Mouse (Mus musculus): Measurements from ENCODE around the gene Tmem80.

Tmem80 gene

DNA sequence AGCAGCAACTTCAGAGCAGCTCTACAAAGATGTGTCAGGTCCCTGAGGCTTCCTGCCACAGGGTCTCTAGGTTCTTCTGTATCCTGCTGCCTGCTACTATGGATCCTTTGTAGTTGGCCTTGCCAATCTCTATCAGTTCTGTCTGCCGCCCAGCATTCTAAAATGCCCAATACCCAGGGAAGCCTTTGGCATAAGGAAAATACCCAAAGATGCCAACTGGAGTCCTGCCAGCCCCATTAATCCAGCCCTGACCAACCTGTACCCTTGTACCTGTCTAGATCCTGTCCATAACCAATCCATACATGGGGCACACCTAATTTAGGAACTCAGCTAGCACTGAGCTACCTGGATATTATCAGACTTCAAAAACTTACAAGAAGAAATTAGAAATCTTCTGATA is 2.9 kb upstream of the Tmem80 start:
- no peak for DNase-seq (ENCODE audit: low spot score in 2 of 2)

DNA sequence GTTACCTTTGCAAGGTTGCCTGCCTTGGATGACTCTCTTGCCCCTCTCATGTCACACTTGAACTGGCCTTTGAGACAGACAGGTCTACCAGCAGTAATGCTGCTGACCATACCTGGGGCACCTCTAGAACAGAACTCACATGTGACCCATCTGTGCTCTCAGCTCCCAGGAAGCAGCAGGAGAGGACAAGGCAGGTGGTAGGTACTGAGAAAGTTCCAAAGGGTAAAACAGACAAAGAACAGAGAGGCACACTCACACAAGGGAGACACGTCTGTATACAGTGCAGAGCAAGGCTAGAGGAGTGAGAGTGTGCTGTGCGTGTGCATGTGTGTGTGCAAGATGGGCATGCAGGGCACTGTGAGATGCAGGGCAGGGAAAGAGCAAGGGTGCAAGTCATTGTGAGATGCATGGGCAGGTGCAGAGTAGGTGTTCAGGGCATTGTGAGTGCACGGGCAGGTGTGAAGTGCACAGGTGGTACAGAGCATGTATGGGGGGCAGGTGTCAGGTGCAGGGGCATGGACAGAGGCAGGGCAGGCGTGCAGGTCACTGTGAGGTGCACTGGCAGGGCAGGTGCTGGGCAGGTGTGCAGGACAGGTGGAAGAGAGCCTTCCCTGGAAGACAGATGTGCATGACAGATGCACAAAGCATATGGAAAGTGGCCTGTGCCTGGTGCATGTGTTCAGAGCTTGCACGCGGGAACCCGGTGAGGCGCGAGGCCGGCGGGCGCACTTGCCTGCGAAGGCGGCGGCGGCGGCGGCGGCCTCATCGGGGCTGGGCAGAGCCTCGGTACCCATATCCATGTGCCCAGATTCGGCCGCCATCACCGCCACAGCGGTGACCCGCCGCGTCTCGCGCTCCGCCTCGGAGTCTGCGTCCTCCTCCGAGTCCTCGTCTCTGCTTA is 743 bp upstream of the Tmem80 start:
- DNase-seq (ENCODE audit: low spot score in 2 of 2), result peak in 1 of 2 experiments; percentile 20

DNA sequence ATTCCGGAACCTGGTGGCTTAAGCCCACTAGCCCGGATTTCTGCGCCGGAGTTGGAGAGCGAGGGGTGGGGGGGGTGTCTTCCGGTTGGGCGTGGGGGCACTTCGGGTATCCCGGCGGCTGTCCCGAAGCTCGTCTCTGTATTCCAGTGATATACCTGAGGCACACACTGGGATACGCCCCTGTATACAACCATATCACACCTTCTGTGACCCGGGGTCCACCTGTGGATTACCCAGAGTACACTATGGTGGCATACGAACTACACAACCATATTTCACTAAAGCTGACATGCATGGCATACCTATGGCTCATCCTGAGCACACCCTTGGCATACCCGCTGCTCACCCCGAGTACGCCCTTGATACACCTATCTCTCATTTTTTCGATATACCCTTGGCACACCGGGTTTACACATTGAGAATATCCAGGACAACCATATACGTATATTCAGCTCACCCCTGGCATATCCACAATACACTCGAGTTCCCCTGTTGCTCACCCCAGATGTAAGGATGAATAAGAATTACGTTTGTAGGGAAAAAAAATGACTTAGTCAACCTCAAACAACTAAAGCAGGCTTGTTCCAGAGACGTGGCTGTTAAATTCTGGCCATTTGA is 943 bp downstream of the Tmem80 start:
- no peak for DNase-seq (ENCODE audit: low spot score in 2 of 2)

DNA sequence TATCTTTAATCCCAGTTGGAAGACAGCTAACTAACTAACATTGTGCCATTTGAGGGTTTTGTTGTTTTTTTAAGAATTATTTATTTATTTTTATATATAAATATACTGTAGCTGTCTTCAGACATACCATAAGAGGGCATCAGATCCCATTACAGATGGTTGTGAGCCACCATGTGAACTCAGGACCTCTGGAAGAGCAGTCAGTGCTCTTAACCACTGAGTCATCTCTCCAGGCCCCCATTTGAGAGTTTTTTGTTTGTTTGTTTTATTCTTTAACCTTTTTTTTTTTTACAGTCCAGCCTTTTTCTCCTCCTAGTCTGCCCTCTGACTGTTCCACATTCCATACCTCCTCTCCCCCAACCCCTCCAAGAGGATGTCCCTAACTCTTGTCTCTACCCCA is 3.2 kb downstream of the Tmem80 start:
- DNase-seq (ENCODE audit: low spot score in 2 of 2), result no peak

DNA sequence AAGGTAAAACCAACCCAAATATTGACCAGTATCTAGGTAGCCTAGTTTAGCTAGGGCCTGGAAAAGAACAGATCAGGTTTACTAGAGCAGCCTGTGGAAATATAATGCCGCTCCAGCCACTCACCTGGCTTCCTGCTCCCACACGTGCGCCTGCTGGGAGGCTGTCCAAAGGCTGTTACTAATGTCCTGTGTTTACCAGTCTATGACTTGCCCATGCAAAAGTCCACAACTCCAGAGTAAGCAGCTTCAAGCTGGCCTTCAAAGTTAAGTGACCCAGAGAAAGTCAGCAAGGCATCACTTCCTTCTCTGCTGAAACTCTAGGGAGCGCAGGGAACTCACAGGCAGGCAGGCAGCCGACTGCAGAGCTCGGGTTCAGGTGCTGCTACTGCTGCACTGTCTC is 4.5 kb downstream of the Tmem80 start:
- no peak for DNase-seq (ENCODE audit: low spot score in 2 of 2)

DNA sequence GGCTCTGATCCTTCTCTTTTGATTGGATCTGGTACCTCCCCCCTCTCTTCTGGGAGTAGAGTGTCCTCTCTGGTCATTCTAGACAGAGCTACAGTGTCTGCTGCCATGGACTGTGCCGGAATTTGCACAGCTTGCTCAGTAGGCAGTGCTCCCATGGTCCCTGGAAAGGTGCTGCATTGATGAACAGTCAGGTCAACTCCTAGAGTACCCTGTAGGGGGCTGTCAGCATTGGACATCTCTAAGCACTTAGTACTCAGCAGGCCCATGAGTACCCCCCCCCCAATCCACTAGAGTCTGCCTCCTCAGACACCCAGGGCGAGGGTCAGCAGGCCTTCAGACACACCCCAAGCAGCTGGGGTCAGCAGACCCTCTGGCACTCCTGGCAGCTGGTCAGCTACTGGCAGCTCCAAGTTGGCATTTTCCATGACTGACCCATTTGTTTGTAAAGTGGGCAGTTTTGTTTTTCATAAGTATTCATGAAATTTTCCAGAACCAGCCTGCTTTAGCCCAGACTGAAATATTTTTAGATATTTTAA is 7.6 kb downstream of the Tmem80 start:
- no peak for DNase-seq (ENCODE audit: low spot score in 2 of 2)

DNA sequence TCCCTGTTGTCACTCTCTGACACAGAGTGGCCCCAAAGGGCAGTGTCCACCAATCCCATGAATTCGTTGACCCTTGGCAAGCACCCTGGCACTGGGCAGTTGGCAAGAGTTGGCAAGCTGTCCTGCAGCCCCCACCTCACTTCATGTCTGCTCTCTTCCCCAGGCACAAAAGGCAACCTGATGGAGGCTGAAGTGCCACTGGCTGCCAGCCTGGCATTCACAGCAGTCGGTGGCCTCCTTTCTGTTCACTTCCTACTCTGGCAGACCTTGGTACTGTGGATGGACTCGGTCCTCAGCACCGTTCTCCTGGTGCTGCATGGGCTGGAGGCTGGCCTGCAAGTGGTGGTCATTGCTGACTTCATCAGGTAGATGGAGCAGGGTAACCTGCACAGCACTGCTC is 8.1 kb downstream of the Tmem80 start:
- no peak for DNase-seq (ENCODE audit: low spot score in 2 of 2)

DNA sequence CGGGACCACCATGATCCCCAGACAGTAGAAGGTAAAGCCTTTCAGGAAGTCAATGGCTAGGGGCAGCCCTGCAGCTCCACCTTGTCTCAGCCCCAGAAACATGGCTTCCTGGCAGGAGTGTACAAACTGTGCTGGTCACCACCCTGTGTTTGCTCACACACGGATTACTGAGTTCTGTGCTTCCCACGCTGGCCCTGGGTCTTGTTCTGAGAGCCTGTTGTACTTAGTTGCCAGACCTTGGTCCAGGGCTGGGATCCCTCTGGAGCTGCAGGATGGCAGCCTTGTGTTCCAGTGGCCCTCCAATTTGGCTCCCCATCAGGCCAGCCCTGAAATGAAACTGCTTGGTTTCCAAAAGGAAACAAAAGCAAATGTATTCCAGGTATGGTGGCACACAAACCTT is 8.8 kb downstream of the Tmem80 start:
- no peak for DNase-seq (ENCODE audit: low spot score in 2 of 2)

DNA sequence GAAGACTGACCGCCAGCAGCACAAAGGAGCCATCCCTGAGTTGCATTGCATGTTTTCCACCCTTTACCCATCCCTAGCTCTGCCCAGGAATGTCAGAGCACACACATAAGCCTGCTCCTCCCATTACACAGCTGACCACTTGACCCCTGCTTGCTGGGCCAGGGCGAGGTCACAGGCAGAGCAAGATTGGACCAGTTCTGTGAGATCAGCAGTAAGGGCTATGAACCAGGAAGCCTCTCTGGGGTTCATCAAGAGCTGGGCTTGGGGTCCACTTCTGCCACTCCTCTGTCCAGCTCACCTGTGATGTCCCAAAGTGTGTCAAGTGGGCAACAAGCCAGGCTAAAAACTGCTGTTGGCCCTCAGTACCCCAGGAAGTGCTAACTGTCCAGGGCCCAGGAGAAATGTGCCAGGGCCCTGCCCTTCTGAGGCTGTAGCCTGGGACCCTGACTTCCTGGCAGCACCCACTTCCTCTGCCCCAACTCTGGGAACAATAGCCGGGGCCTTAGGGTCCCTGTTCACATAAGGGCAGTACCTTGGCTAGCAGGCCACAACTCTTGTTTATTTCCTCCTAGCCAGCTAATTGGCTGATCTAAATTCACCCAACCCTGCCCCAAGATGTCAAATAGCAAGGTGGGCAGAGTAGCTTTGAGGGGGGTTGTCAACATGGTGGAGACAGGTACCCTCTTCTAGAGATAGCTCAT is 10.3 kb downstream of the Tmem80 start:
- DNase-seq (ENCODE audit: low spot score in 2 of 2), result no peak

DNA sequence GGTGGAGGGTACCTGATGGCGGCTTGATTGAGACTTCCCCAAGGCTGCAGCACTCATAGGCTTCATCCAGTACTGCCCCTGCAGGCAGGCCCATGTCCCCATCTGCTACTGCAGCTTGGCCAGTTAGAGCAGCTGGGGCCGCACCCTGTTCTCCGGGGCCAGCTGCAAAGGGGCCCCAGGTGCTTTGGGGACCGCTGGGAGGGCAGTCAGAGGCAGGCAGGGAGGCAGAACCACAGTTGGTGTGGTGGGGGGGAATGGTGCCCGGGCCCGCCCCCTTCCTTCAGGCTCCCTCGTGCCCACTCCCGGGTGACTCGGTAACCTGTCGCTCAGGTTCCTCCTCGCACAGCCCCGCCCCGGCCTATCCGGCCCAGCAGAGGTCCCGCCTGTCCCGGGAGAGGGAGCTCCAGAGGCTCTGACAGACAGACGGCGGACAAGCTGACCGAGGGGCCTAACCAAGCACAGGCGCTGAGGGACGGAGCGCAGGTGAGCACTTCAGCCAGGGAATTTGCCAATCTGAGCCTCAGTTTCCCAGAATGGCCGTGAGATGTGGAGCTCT is 11.1 kb downstream of the Tmem80 start, which contains the start of gene Eps8l2:
TSS of gene Eps8l2 (plus strand) at position 305 of the 556 bp plus-strand sequence.
- no peak for DNase-seq (ENCODE audit: low spot score in 2 of 2)

DNA sequence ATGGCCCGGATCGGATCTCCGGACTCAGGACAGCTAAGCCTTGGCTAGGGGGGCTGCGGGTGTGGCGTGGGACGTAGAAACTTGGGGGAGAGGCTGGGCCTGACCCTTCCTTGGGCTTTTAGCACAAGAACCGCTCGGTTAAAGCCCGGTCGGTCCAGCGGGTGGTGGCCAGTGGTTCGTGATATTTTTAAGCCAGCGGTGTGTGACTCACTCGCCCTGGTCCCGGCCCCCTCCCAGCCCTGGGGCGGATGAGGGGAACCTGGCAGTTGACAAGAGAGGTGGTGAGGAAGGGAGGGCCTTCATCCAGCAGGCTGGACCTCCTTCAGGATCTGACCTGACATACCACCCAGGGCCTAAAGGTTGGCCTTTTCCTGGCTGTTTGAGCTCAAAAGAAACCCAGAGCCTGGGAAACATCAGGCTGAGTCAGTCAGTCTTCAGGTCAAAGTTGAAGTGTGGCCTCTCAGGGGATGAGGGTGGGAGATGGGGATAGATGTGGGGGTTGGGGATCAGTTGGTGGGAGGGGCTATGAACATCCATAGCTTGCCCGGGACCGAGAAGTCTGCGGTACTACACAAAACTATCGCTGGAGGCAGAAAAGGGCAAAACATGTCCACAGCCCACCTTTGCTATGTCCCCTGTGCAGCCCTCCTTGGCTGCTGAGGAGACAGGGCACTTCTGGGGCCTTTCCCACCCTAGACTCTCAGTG is 11.8 kb downstream of the Tmem80 start:
- DNase-seq (ENCODE audit: low spot score in 2 of 2), result no peak

DNA sequence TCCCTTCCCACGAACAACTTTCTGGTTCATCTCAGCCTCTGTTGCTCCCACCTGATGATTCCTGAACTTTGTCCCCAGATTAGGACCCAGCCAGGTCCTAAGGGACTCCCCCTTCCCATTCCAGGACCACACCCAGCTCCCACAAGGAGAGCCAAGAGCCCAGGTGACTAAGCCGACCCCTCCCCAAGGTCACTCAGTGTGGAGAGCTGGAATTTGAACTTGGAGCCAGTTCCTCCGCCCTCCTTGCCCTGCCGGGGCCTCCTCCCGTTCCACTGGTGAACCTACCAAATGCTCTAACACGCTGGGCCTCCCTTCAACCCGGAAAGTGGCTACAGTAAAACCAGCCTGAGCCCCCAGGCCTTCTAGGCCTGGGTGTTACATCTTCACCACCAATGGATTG is 12.5 kb downstream of the Tmem80 start:
- no peak for DNase-seq (ENCODE audit: low spot score in 2 of 2)

DNA sequence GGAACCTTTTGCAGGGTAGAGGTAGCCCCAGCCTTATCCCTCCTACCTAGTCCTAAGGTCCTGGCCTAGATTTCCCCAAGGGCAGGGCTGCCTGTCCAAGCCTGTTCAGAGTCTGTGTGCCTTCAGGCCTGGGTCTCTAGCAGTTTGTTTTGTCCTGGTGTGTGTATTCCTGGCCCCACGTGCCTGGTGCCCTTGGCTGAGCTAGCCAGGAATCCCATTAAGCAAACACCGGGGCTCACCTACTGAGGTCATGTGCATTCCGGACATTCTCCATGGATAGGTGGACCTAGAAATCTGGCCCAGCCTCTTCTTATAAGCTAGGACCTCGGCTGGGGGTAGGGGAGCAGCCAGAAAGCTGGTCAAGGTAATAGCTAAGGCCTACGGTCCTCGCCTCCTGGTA is 12.9 kb downstream of the Tmem80 start:
- no peak for DNase-seq (ENCODE audit: low spot score in 2 of 2)

DNA sequence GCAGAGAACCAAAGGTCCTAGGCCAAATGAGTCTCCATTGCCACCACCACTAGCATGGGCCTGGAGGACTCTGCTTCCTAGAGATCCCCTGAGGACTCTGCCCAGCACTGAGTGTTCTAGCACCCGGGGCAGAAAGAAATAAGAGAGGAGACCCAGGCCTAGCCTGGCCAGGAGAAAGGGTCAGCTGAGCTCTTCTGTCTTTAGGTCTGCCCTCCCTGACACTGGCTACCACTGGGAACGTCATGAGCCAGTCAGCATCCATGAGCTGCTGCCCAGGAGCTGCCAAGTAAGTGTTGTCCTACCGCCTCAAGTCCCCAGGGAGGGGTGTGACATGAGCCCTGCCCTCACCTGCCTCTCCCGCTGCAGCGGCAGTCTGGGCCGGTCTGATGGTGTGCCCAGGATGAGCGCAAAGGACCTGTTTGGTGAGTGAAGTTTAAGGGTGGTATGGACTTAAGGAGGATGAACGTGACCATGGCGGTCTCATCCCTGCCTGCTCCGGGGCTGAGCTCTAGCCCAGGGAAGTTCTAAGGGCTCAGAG is 14.2 kb downstream of the Tmem80 start:
- no peak for DNase-seq (ENCODE audit: low spot score in 2 of 2)

DNA sequence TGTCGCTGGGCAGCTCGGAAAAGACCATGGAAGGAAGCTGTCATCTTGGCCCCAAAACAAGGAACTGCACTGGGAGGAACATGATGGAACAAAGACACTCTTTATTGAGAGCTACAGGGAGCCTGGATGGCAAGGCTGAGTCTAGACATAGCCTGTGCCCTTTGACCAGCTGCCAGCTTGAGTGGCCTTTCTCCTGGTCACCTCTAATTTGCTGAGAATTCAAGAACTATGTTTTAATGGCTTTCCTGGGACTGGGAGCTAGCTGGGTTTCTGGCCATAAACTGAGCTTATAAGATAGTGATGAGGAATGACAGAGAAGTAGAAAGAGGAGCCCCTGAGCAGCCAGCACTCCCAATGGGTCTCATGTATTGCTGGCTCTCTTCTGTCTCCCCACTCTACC is 15.7 kb downstream of the Tmem80 start:
- no peak for DNase-seq (ENCODE audit: low spot score in 2 of 2)

DNA sequence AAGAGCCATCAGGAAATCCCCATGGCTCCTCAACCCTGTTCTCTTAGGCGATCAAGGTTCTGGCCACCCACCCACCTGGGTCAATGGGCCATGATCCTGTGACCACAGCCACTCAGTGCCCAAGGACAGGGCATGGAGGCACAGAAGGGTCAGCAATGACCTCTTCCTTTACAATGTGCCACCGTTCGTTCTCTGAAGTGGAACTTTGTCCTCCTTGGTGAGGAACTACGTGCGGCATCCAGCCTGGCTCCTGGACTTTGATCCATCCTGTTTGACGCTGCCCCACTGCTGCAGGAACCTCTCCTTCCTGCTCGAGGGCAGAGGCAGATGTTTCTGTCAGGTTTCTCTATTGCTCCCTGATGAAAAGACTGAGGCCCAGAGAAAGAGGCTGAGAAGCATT is 16.2 kb downstream of the Tmem80 start:
- DNase-seq (ENCODE audit: low spot score in 2 of 2), result no peak

DNA sequence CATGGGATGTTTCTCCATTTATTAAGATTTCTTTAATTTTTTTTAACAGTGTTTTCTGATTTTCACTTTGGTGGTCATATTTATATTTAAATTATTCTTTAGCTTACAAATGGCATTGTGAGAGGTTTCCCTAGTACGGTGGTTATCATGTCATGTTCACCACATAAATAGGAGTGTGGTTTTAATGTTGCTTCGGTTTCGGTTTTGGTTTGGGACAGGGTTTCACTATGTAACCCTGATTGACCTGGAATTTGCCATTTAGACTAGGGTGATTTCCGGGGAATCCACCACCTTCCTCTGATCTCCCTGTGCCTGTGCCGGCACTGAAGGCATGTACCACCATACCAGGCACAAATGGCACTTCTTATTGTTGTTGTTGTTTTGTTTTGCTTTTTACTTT is 17.2 kb downstream of the Tmem80 start:
- no peak for DNase-seq (ENCODE audit: low spot score in 2 of 2)

DNA sequence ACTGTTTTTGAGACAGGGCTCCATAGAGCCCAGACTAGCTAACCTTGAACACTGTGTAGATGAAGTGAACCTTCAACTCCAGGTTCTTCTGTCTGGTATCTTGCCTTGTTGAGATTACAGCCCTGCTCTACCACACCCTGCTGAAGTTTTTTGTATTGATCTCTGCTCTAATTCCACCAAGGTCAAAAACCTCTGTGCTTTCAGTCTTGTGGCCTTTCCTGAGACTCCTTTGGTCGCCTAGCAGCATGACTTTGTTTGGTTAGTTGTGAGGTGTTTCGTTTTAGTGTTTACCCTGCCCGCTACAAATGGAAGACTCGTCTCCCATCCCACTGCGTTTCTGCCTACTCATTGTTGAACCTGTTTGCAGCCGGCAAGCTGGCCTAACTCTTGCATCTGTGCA is 23.5 kb downstream of the Tmem80 start:
- DNase-seq (ENCODE audit: low spot score in 2 of 2), result no peak

DNA sequence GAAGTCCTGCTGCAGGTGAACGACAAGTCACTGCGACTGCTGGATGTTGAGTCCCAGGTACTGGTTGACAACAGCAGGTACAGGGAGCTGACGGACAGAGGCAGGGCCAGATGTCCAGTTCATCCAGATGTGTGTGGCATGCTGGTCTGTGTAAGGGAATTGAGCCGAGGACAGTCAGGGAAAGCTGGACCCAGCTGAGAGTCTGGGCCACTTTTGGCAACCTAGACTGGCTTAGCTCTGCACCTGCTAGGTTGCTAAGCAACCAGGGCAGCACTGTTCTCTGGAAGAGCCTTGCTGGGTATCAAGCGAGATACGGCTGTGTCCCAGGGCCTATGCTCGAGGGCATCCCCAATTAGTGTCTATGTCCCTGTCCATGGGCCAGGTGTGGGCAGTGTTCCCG is 27.5 kb downstream of the Tmem80 start:
- DNase-seq (ENCODE audit: low spot score in 2 of 2), result no peak

DNA sequence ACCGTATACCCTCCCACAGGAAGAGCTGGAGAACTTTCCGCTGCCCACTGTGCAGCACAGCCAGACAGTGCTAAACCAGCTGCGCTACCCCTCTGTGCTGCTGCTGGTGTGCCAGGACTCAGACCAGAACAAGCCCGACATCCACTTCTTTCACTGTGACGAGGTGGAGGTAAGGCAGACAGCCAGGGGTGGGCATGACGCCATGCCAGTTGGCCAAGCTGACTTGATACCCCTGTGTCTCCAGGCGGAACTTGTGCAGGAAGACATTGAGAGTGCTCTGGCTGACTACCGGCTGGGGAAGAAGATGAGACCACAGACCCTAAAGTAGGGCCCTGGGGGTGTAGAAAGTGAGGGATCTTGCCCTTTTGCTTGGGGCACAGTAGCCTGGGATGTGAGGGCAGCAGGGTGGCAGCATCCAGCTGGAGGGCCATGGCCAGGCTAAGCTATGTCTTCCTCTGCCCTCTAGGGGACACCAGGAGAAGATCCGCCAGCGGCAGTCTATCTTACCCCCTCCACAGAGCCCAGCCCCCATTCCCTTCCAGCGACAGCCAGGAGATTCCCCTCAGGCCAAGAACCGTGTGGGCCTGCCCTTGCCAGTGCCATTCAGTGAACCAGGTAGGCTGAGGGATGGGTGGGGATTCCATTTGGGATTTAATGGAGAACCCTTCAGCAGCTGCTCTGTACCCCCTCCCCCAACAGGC is 28.2 kb downstream of the Tmem80 start:
- DNase-seq (ENCODE audit: low spot score in 2 of 2), result no peak

DNA sequence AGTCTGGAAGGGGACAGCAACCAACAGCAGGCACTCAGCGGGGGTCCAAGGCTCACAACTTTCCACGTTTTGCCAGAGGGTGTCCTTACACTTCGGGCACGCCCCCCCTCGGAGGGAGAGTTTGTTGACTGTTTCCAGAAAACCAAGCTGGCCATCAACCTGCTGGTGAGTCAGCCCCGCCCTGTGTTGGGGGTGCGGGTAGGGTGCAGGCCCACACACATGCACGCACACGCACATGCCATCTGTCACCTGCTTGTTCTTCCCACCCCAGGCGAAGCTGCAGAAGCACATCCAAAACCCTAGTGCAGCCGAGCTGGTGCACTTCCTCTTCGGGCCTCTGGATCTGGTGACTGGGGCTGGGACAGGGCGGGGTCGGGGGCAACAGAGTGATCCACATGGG is 29.4 kb downstream of the Tmem80 start:
- DNase-seq (ENCODE audit: low spot score in 2 of 2), result peak; percentile 34 to 43
